Mouse (Mus musculus) urinary bladder, postnatal 36 days (tissue): ENCODE measurements around the gene Med14.

Experiments used
- DNase-seq, 2 experiments: peaks; one replicate each; pipeline ENCODE4 v3.0.0; 2022; ENCODE audit warnings: low spot score in 2 of 2, mixed read lengths in 1 of 2

Gene Med14

DNA sequence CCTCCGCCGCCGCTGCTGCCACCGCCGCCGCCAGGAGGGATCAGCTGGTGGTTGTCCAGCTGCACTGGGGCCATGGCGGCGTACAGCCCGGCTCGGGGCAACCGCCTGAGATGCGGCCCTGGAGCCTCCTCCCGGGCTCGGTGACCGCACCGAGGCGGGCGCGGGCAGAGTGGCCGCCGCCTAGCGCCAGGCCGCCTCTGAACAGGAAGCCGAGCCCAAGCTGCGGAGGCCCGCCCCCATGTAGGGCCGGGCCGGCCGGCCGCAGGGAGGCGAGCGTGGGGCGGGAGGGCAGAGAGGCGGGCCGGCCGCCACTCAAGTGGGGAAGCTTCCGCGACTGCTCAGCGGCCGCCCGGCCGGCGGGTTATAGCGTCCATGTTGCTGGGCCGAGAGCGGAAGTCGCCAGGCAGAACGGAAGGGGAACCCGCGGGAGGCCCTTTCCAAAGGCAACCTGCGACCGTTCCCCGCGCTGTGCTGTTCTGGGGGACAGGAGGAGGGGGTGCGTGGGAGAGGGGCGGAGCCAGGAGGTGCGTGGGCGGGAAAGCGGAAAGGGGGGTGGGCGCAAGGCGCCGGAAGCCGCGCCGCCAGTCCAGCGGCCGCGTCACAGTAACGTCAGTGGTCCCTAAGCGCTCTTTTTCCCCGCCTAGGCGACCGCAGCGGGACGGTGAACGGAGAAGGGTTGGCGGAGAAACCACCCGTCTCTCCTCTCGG lies at the start of gene Med14:
Gene Med14 (minus strand): TSS at position 448 of the 708 bp plus-strand sequence.
- peak; percentile 59 to 84 for DNase-seq

DNA sequence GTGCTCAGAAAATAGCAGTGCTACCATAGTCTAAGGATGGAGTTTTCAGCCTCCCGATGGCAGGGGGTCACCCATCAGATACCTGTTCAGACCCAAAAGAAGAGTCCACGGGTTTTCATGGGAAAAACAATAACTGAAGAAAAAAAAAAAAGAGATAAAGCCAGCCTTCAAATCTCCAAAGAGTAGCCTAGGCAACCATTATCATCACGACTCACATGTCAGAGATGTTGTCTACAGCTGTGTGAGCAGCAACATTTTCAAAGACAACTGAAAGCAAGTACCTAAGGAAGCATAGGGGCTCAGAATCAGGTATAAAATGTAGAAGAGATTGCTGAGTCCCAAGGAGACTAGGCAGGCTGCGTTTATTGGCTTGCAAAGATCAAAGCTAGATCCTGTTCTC lies 38.7 kb upstream of the Med14 start:
- DNase-seq, result no peak

DNA sequence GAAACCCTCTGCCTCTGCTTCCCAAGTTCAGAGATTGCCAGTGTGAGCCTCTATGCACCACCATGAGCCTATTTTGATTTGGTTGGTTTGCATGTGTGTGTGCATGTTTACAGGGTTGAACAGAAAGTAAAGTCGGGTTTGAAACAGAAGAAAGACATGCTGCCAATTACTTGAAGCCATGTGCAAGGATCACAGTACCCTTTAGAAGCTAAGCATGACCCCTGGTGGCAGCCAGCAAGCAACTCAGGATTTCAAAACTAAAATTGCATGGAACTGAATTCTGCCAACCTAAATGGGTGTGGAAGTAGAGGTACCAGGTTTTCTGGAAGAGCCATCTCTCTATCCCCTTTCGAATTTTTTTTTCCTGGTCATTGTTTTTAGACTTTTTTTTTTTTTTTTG lies 33.0 kb upstream of the Med14 start:
- DNase-seq, result peak; percentile 5 to 23

DNA sequence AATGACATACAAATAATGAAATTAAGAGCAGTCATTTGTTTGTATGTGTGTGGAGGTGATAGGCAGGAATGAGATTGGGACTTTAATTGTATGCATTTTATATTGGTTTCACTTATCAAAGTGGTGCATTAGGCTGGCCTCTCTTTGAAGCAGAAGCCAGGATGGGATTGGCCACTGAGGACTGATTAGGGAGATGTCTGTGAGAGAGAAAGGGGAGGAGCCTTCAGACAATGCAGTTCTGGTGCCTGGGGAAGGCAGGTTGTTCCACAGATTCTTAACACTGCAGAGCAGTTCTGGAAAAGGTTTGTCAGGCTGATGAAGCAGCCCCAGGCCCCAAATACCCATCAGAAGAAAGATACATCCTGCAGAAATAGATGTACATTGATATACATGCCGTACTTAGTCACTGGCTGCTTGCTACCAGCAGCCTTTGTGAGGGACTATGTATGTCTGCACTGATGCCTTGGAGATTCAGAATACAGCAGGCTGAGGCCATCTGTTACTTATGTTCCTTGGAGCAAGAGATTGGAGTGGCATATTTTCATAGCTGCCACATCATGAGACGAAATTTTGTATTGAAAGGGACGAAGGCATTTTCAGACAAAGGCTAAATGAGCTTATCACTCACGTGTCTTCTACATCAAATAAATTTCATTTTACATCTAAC lies 29.9 kb upstream of the Med14 start:
- no peak for DNase-seq

DNA sequence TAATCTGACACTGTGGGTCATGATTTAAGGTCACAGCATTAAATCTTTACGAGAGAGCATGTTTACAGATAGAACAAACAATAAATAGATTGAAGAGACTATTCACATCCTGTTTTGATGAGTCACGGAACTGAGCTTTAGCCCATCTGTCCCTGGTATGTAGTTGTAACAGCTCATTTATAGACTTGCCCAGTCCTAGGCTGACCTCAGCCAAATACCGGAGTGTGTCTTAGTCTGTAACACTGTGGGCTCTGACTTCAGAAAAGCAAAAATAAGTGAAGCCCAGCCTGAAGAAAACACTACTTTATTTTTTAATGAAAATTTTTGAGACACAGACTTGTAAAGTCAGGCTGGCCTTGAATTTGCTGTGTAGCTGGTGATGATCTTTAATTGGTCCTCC lies 11.4 kb upstream of the Med14 start:
- no peak for DNase-seq

DNA sequence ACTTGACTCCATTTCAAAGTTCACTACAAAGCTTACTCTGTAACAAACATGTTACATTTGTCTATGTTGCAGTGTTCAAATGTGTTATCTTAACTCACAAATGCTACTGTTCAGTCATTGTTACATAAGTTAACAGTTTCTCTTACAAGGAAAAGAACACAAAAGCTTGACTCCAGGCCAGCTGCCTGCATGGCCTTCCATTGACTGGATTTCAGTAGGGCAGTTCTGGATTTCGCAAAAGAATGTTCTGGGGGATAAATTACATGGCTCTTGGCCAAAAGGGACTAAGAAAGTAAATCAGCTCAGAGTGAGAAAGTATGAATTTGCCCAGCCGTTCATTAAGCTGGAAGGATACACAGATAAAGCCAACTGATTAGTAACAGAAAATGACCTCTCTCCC lies 9.7 kb upstream of the Med14 start:
- no peak for DNase-seq

DNA sequence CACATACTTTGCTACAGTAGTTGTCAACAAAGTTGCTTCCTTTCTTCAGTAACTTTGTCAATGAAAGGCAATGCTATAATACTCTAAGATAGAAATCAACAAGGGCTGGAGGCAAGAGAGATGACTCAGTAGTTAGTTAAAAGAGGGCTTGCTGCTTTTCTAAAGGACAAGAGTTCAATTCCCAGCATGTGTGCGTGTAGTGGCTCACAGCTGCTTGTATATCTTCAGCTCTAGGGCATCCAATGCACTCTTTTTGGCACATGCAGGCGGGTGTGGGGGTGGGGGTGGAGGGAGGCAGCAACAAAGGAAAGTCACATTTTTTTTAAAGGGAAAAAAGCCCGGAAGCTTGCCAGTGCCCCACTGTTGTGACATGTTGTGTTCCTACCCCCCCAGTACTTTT lies 6.7 kb upstream of the Med14 start:
- no peak for DNase-seq

DNA sequence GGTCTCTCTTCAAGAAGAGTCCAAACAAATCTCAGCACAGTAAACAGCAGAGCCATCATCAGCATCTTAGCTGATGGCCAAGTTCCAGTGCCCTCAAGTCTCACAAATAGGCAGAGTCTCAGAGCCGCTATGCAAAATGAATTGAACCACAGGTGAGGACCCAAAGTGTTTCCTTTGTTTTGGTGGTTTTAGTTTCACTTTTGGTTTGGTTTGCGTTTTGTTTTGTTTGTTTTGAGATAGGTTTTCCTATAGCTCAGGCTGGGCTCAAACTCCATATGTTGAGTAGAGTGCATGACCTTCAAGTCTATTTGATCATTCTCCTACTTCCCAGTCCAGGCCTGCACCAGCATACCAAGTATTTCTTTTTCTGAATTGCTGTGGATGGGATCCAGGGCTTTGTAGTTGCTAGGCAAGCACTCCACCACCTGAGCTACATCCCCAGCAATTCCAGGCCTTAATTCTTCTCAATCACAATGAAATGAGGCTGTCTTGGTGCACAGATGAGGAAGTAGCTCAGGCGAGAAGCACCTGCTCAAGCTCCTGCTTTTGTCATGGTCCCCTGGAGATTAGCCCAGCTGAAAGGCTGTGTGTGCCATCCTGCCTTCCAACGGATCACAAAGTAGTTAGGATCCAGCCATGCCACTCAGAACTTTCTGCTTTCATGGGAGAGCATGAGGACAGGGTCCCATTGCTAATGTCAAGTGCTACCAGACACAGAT lies 5.1 kb upstream of the Med14 start:
- DNase-seq, result no peak

DNA sequence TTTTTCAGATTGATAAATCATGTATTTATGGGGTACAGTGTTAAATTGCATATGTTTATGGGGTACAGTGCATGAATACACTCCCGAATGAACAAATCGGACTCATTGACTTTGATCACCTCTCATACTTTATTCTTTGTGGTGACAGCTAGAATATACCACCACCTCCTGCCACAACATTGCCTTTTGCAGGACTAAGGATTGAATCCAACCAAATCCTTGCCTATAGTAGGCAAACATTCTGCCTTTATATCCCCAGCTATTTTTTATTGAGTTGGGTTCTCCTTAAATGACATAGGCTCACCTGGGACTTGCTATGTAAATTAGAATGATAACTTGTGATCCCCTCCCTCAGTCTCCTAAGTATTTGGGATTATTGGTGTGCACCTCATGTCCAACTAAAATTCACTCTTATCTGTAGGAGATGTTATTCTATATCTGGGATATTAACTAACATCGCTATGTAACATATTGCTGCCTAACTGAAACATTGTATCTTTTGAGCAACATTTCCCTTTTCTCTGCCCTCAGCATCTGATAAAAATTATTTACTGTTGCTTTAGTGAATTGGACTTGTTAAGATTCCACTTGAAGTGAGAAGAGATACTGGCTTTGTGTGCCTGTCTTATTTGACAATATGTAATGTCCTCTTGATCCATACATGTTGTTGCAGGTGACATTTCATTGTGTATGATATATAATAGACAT lies 1.4 kb upstream of the Med14 start:
- DNase-seq, result no peak

DNA sequence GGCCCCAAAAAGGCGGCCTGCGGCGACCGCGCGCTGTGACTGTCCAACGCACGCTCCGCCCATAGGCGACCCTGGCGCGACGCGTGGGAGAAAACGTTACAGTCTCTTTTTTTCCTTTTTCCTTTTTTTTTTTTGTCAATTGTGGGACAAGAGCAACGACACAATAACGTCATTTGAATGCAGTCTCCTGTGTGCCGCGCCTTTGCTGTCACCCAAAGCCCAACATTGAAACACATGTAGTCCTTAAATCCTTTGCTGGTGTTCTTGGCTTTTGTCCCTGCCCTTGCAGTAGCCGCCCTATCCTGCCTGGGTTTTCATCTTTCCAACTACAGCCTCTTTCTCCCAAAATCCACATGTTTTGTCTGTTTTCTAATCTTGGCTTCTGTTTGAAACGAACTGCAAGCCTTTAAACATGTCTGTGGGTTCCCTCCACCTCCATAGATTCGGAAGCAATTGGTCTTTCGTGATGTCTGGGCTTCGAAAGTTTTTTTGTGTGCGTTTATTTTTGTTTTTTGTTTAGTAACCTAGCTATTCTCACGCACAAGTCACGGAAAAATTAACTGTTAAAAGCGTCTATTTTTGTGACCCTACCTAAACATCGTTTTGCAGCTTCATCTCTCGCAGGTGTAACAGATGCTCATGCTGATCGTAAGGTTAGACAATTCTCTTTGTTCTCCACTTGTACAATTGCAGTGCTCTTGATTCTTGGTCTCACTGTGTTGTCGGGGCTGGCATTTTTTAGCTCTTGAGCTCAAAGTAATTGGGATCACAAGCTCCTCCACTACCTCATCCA lies 657 bp upstream of the Med14 start:
- DNase-seq, result peak in 1 of 2 experiments; percentile 7

DNA sequence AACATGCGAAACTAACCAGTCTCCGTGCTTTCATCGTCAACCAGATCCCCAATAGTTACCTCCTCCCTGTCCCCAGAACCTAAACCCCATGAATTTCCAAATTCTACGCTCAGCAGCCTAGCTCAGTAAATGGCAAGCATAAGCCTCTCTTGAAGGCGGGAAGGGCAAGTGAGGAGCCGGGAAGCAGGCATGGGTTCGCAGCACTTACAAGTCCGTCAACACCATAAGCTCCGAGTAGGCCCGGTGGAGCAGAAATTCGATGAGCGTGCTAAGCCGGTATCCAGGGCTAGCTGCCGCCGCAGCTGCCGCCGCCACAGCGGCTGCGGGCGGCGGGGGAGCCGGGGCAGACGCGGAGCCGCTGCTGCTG lies 631 bp downstream of the Med14 start:
- DNase-seq, result peak in 1 of 2 experiments; percentile 16

DNA sequence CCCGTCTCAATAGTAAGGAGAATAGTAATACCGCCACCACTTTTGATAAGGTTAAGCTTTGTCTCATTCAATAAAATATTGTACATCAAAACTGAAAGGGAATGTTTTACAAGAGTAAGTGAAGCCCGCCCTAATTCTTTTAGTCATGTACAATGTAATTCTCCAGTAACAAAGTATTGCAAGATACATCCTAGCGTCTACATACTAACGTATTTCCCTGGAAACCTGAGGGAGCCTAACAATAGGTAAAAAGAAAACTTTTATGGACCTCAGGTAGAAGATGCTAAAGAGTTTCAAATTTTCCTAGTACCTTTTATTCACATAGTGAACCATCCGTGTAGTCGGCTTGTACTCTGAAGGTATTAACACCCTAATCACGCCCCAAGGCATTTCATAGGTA lies 1.4 kb downstream of the Med14 start:
- no peak for DNase-seq

DNA sequence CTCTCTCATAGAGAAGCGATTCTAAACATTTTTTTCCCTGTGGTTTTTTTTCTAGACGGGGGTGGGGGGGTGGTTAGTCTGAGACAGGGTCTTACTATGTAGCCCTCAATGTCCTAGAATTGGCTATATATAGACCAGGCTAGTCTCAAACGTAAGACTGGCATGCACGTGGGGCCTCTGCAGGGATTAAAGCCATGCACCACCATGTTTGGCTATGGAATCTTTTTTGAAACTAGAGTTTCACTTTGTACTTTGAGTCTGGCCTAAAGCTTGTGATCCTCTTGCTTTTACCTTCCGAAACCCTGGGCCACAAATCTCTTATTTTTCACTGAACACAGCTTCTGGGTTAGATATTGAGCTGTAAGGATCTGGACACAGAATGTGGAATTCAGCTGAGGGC lies 2.2 kb downstream of the Med14 start:
- no peak for DNase-seq

DNA sequence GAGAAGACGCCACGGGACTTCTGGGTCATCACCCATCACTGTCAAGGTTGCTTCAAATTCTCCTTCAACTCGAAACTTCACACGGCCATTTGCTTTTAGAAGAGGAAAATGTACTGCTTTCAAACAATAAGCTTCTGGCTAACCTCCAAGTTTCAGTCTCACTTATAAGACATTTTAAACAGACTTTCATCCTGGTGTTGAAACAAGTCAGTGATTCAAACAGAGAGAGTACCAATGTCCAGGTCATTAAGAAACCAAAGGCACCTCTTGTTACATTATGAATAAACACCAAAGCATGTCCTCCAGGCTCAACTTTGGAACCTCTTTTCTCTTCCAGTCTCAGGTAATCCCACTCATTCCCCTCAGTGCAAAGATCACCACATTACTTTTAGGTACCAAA lies 14.0 kb downstream of the Med14 start:
- DNase-seq, result no peak

DNA sequence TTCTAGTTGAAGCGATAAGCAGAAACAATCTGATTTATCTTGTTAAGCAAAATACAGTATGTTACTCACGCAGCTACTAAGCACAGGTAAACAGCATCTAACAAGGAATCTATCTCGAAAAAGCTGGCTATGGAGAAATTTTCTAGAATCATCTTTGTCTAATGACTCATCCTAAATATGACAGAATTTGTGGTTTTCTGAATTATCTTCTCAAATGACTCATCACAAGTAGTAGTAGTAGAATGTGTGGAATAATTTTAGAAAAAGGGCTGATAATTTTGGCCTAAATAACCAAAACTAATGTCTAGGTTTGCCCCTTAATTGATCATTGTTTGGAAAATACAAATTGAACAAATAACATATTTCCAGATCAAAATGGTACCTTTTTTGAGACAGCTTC lies 15.1 kb downstream of the Med14 start:
- no peak for DNase-seq

DNA sequence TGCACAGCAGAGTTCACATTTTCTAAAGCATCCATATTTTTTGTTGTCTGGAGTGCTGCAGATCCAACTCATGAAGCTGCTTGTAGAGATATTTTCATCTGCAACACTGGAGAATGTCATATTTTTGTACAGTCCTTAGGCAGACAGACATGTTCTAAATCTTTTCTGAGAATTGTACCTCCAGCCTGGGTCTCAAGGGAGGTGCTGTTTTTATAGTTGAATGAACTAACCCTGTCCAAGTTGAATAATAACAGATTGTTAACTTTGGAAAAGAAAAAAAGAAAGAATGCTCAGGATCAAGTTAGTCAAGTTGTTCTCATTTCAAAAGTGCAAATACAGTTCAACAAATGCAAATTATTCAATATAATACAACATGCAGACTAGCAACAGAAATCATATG lies 21.5 kb downstream of the Med14 start:
- no peak for DNase-seq

DNA sequence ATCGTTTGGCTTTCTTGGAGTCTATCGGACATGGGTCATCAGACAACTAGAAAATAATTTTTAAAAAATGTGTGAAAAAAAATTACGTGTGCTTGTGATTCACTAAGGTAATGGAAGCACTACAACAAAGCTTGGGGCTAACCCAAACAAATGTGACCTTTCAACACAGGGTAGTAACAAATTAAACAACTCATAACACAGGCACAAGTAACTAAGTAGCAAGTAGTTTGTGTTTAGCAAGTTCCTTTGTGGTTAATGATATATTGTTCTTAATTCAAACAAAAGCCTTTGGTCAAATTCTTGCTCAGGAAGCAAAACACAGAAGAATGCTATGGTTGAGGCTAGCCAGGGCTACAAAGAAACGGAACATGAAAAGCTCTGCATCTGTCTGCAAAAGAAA lies 45.8 kb downstream of the Med14 start:
- DNase-seq, result no peak

DNA sequence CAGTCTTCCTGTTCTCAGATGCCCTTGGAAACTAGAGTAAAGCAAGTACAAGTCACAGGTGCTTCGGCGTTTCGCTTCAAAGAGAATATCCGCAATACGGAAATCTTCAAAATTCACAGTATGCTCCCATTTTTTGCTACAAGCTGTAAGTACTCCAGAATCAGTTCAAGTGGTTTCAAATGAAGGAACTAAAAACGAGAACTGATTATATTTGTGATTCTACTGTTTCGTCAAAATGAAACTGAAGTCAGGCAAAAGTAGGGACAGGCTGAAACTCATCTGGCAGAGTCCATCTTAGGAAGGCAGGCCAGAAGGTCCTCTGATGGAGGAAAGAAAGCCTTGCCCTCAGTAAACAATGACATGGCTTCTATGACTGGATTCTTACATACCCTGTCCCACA lies 48.1 kb downstream of the Med14 start:
- no peak for DNase-seq

DNA sequence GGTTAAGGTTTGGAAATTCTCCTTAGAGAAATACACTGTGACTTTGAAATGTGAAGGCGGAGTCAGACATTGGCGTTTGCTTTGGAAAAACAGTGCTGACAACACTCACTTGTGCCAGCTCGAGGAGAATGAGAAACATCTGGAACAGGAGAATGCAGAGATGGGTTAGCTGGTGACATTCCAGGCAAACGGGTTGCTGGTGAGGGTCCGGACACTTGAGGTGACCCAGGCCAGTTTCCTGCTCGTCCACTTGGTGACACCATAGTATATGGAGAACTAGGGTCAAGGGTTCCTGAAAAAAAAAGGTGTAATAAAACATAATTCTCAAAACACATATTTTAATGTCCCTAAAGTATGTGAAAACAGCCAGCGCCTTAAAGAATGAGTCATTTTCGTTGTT lies 75.0 kb downstream of the Med14 start:
- no peak for DNase-seq

DNA sequence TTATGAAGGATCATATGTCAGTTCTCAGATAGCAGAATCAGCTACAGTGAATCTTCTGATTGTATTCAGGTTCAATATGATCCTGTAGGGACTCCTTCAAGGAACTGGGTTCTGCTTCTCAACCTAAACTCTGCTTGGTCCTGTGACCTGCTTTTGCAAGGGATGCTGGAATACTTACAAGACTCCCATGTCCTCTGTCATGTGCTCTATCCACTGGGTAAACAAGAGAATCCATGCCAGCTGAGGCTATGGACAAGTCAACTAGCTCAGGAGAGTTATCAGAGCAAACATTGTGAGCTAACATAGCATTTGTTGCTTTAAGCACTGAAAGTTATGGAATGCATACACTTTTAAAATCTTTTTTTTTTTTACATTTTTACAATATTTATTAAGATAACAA lies 75.8 kb downstream of the Med14 start:
- DNase-seq, result no peak

DNA sequence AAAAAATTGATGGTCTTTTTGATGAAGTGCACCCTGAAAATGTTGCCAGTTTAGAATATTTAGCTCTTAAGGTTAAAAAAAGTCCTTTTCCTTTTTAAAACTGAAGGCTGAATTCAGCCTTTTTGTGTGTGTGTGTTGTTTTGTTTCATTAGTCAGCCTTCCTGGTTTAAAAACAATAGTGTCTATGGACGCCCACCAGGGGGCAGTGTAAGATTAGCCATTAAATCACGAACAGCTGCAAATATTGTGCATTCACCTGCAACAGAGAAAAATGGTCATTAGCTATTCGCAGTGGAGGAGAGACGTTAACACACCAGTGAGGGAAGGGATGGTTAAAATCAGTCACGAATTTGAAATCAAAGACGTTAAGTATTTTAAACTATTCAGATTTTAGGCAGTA lies 84.5 kb downstream of the Med14 start:
- peak; percentile 23 to 57 for DNase-seq
